ENCODE assay signal across 22 mouse cellular contexts in genomic region chrX:168569231-168569630, GRCm38 (mm10). TPM values are rescaled to one million over a fixed set of nuclear protein-coding genes. Genes with fewer than 3 reads are reported as not detected.
DNase-seq lines count a peak whose midpoint lies in the region; ATAC-seq lines count a peak whose summit lies in the region.
"Had no signal": no experiment of that assay in that cellular context is flagged by ENCODE, and none has a peak within 500 bp of the region (broad histone marks: within the 10 kb centered on the region; RNA-seq: fewer than 3 reads in every experiment).

No protein-coding gene starts in this region.

- H3K9me3 ChIP-seq in midbrain, embryonic 11.5 days (ENCODE audit: control insufficient read depth, low read length) = no peaks in the 10 kb centered on the region
- H3K9me3 ChIP-seq: forebrain, embryonic 10.5 days; limb, embryonic 13.5 days; liver, embryonic 15.5 days; megakaryocyte, embryonic 14.5 days; neural tube, embryonic 12.5 days had no signal

- DNase-seq in layer of hippocampus, adult 11-12 months (ENCODE audit: low spot score) = peak; percentile 9
- no peak for DNase-seq in layer of hippocampus, postnatal 25 days (ENCODE audit: extremely low spot score in 1 of 2, low spot score in 1 of 2)
- DNase-seq in cerebellum, adult 11 months = peak; percentile 2
- DNase-seq in cerebellum, postnatal 14 days = peak; percentile 18 to 33
- peak; percentile 10 to 20 for DNase-seq in right cerebral cortex, adult 2 months (ENCODE audit: low spot score in 2 of 2)
- DNase-seq in spleen, adult 18-20 months = no peak
- no peak for DNase-seq in adrenal gland, postnatal 10 days
- no peak for DNase-seq in midbrain, embryonic 11.5 days (ENCODE audit: low spot score, missing footprints)
- DNase-seq: heart, adult 2 months; heart, postnatal 10 days; kidney, adult 11 months; kidney, postnatal 36 days; lung, postnatal 10 days; thymus, postnatal 4 days had no signal

- H3K4me3 ChIP-seq in midbrain, embryonic 11.5 days (ENCODE audit: low read depth, low read length) = no peak overlapping the region
- H3K4me3 ChIP-seq: forebrain, embryonic 10.5 days; heart, adult 2 months; limb, embryonic 13.5 days; liver, embryonic 15.5 days; megakaryocyte, embryonic 14.5 days; neural tube, embryonic 12.5 days had no signal

- no peak overlapping the region for H3K9ac ChIP-seq in midbrain, embryonic 11.5 days (ENCODE audit: low read length)
- H3K9ac ChIP-seq: hindbrain, embryonic 14.5 days; limb, embryonic 13.5 days; liver, embryonic 15.5 days; neural tube, embryonic 12.5 days had no signal

- 81% methylated on average over 5 of the region's 5 CpGs for WGBS in midbrain, embryonic 11.5 days

- H3K36me3 ChIP-seq in midbrain, embryonic 11.5 days (ENCODE audit: control insufficient read depth, insufficient read depth, low read length) = no peaks in the 10 kb centered on the region
- H3K36me3 ChIP-seq: forebrain, embryonic 10.5 days; limb, embryonic 13.5 days; liver, embryonic 15.5 days; neural tube, embryonic 12.5 days had no signal

- no peak overlapping the region for H3K4me2 ChIP-seq in midbrain, embryonic 11.5 days
- H3K4me2 ChIP-seq: hindbrain, embryonic 14.5 days; limb, embryonic 13.5 days; liver, embryonic 15.5 days; neural tube, embryonic 12.5 days had no signal

- H3K27ac ChIP-seq in midbrain, embryonic 11.5 days (ENCODE audit: low read depth, low read length) = no peak overlapping the region
- H3K27ac ChIP-seq: forebrain, embryonic 10.5 days; heart, adult 2 months; hindbrain, embryonic 14.5 days; limb, embryonic 13.5 days; liver, embryonic 15.5 days; neural tube, embryonic 12.5 days had no signal

- no peak for ATAC-seq in midbrain, embryonic 11.5 days (ENCODE audit: low FRiP score)
- ATAC-seq: Patski had no signal

- H3K4me1 ChIP-seq in midbrain, embryonic 11.5 days (ENCODE audit: control insufficient read depth, insufficient read depth, low read length) = no peaks in the 10 kb centered on the region
- H3K4me1 ChIP-seq: forebrain, embryonic 10.5 days; limb, embryonic 13.5 days; liver, embryonic 15.5 days; megakaryocyte, embryonic 14.5 days; neural tube, embryonic 12.5 days had no signal

- H3K27me3 ChIP-seq in midbrain, embryonic 11.5 days (ENCODE audit: control insufficient read depth, insufficient read depth, low read length) = peaks cover 3% of the 10 kb centered on the region; the same call in 1 of the 2 replicates
- H3K27me3 ChIP-seq: liver, embryonic 15.5 days; neural tube, embryonic 12.5 days had no signal

RNA-seq across cellular contexts. Expression of gene Frmpd4, which starts 7.8 kb away (rescaled TPM):
- 10 to 100 TPM; 46.7 to 48.3 TPM for total RNA-seq in layer of hippocampus, postnatal 25 days (2021)
- total RNA-seq in adrenal gland, postnatal 10 days (2021) = 1 to 10 TPM; 1.5 to 2.3 TPM
- polyA plus RNA-seq in midbrain, embryonic 11.5 days (2014; fragmentation: Nextera tagmentation; extraction: Ambion mirVana) = 0.15 and 0.25 TPM in 2 replicates
- total RNA-seq: heart, adult 2 months had no signal
- polyA plus RNA-seq: heart, adult 2 months; liver, embryonic 15.5 days; testis, adult 2 months had no signal

Comparison
In these comparisons a context has a peak if more than half of its experiments do, and no peak if none do; other contexts are left out.
1. DNase-seq: peak in layer of hippocampus, adult 11-12 months (single experiment), cerebellum, adult 11 months (single experiment), cerebellum, postnatal 14 days (2 of 2) and right cerebral cortex, adult 2 months (2 of 2); none in layer of hippocampus, postnatal 25 days (0 of 2), spleen, adult 18-20 months (0 of 2), adrenal gland, postnatal 10 days (single experiment) and midbrain, embryonic 11.5 days (single experiment).
2. RNA of gene Frmpd4, which starts 7.8 kb away (total RNA-seq): 46.7 to 48.3 TPM in layer of hippocampus, postnatal 25 days; 1.5 to 2.3 TPM in adrenal gland, postnatal 10 days; every median in the first group is over 10 times any median in the second.